Mouse (Mus musculus): Measurements from ENCODE around the gene Atp6v0d1. TPM values are rescaled to one million over a fixed set of nuclear protein-coding genes. Genes with fewer than 3 reads are reported as not detected.

Atp6v0d1 gene
- polyA plus RNA-seq (2016; fragmentation: Nextera tagmentation; extraction: Ambion mirVana) = 142 and 143 TPM in 2 replicates

GRCm38 (mm10) chr8:105565952-105566702 is at the start of gene Atp6v0d1:
TSS of gene Atp6v0d1 (minus strand) at chr8:105566047.
- peak; percentile 98 for ATAC-seq (ENCODE audit: low FRiP score, low read depth)
- peak within 1 kb of the TSS; percentile 74 for H3K27ac ChIP-seq
- H3K4me1 ChIP-seq = peaks cover 26% of the 10 kb centered on the region
- peak within 1 kb of the TSS; percentile 81 for H3K4me3 ChIP-seq
- no peaks in the 10 kb centered on the region for H3K36me3 ChIP-seq
- peak within 1 kb of the TSS; percentile 87 for H3K4me2 ChIP-seq (replicated peaks)
- peak within 1 kb of the TSS; percentile 92 for H3K9ac ChIP-seq
- WGBS = 3% methylated on average over 52 of the region's 53 CpGs
- H3K9me3 ChIP-seq = no peaks in the 10 kb centered on the region
- no peaks in the 10 kb centered on the region for H3K27me3 ChIP-seq (replicated peaks)

- ATAC-seq (ENCODE audit: low FRiP score, low read depth) = peak; percentile 55; the same call in 1 of the 2 replicates
- Histone ChIP-seq H3K4me3 (peak overlapping the region; percentile 40), H3K9ac (peak overlapping the region; percentile 44), H3K36me3 (peaks cover 42% of the 10 kb centered on the region), H3K27me3 (replicated peaks) (peaks cover 35% of the 10 kb centered on the region), H3K27ac (no peak overlapping the region), H3K4me1 (peaks cover 20% of the 10 kb centered on the region), H3K9me3 (no peaks in the 10 kb centered on the region), H3K4me2 (replicated peaks) (peak overlapping the region; percentile 90)
- WGBS = under 1% methylated on average over 50 of the region's 50 CpGs
These were observed 48.1 kb upstream of the Atp6v0d1 start for GRCm38 (mm10) chr8:105613830-105614511.

GRCm38 (mm10) chr8:105613037-105613436 is 47.2 kb upstream of the Atp6v0d1 start:
- Histone ChIP-seq H3K9me3 (no peaks in the 10 kb centered on the region), H3K9ac (no peak overlapping the region), H3K4me2 (replicated peaks) (peak overlapping the region; percentile 44), H3K36me3 (peaks cover 32% of the 10 kb centered on the region), H3K4me3 (no peak overlapping the region), H3K4me1 (peaks cover 20% of the 10 kb centered on the region), H3K27me3 (replicated peaks) (peaks cover 35% of the 10 kb centered on the region), H3K27ac (no peak overlapping the region)
- 4% methylated on average over 20 of the region's 20 CpGs for WGBS
- no peak for ATAC-seq (ENCODE audit: low FRiP score, low read depth)

GRCm38 (mm10) chr8:105611836-105612235 is 46.0 kb upstream of the Atp6v0d1 start:
- H3K9ac ChIP-seq = no peak overlapping the region
- 90% methylated on average over 9 of the region's 9 CpGs for WGBS
- no peak for ATAC-seq (ENCODE audit: low FRiP score, low read depth)
- H3K9me3 ChIP-seq = no peaks in the 10 kb centered on the region
- H3K27ac ChIP-seq = no peak overlapping the region
- H3K4me3 ChIP-seq = no peak overlapping the region
- H3K4me2 ChIP-seq (replicated peaks) = no peak overlapping the region
- H3K36me3 ChIP-seq = peaks cover 20% of the 10 kb centered on the region
- peaks cover 35% of the 10 kb centered on the region for H3K27me3 ChIP-seq (replicated peaks)
- H3K4me1 ChIP-seq = peaks cover 30% of the 10 kb centered on the region

GRCm38 (mm10) chr8:105609771-105610170 is 43.9 kb upstream of the Atp6v0d1 start:
- peaks cover 2% of the 10 kb centered on the region for H3K36me3 ChIP-seq
- no peak overlapping the region for H3K9ac ChIP-seq
- H3K4me1 ChIP-seq = peaks cover 44% of the 10 kb centered on the region
- no peak overlapping the region for H3K4me2 ChIP-seq (replicated peaks)
- peaks cover 30% of the 10 kb centered on the region for H3K27me3 ChIP-seq (replicated peaks)
- ATAC-seq (ENCODE audit: low FRiP score, low read depth) = no peak
- WGBS = 79% methylated on average over 4 of the region's 4 CpGs
- H3K4me3 ChIP-seq = no peak overlapping the region
- H3K9me3 ChIP-seq = no peaks in the 10 kb centered on the region
- no peak overlapping the region for H3K27ac ChIP-seq

- H3K9me3 ChIP-seq = no peaks in the 10 kb centered on the region
- H3K36me3 ChIP-seq = no peaks in the 10 kb centered on the region
- peaks cover 45% of the 10 kb centered on the region for H3K4me1 ChIP-seq
- H3K4me2 ChIP-seq (replicated peaks) = no peak overlapping the region
- 86% methylated on average over 2 of the region's 2 CpGs for WGBS
- no peak for ATAC-seq (ENCODE audit: low FRiP score, low read depth)
- peaks cover 26% of the 10 kb centered on the region for H3K27me3 ChIP-seq (replicated peaks)
- no peak overlapping the region for H3K4me3 ChIP-seq
- no peak overlapping the region for H3K27ac ChIP-seq
- no peak overlapping the region for H3K9ac ChIP-seq
These were observed 43.5 kb upstream of the Atp6v0d1 start for GRCm38 (mm10) chr8:105609355-105609754.

- Histone ChIP-seq H3K9me3 (no peaks in the 10 kb centered on the region), H3K27me3 (replicated peaks) (peaks cover 13% of the 10 kb centered on the region), H3K36me3 (no peaks in the 10 kb centered on the region), H3K4me1 (peaks cover 31% of the 10 kb centered on the region), H3K4me3 (no peak overlapping the region), H3K27ac (no peak overlapping the region), H3K4me2 (replicated peaks) (peak overlapping the region; percentile 76; the same call in 1 of the 2 replicates), H3K9ac (no peak overlapping the region)
- ATAC-seq (ENCODE audit: low FRiP score, low read depth) = no peak
- 33% methylated on average over 4 of the region's 4 CpGs for WGBS
These were observed 41.8 kb upstream of the Atp6v0d1 start for GRCm38 (mm10) chr8:105607684-105608083.

- ATAC-seq (ENCODE audit: low FRiP score, low read depth) = no peak
- Histone ChIP-seq H3K4me1 (peaks cover 28% of the 10 kb centered on the region), H3K4me3 (peak overlapping the region; percentile 80), H3K27me3 (replicated peaks) (peaks cover 7% of the 10 kb centered on the region), H3K9ac (peak overlapping the region; percentile 86), H3K36me3 (no peaks in the 10 kb centered on the region), H3K27ac (peak overlapping the region; percentile 84; the same call in 1 of the 2 replicates), H3K9me3 (no peaks in the 10 kb centered on the region), H3K4me2 (replicated peaks) (peak overlapping the region; percentile 76)
- WGBS = 6% methylated on average over 10 of the region's 10 CpGs
These were observed 41.2 kb upstream of the Atp6v0d1 start for GRCm38 (mm10) chr8:105607062-105607461.

- WGBS = 2% methylated on average over 30 of the region's 30 CpGs
- Histone ChIP-seq H3K9ac (peak overlapping the region; percentile 86), H3K36me3 (no peaks in the 10 kb centered on the region), H3K4me3 (peak overlapping the region; percentile 80), H3K4me1 (peaks cover 28% of the 10 kb centered on the region), H3K9me3 (no peaks in the 10 kb centered on the region), H3K4me2 (replicated peaks) (peak overlapping the region; percentile 76), H3K27me3 (replicated peaks) (0 out of 2 replicates have a peak, but pooled peaks cover under 1% of the 10 kb centered on the region), H3K27ac (peak overlapping the region; percentile 84)
- ATAC-seq (ENCODE audit: low FRiP score, low read depth) = peak; percentile 76
These were observed 40.6 kb upstream of the Atp6v0d1 start for GRCm38 (mm10) chr8:105606189-105607023.

GRCm38 (mm10) chr8:105605491-105606188 is 39.8 kb upstream of the Atp6v0d1 start:
- H3K9ac ChIP-seq = peak overlapping the region; percentile 86
- H3K27ac ChIP-seq = peak overlapping the region; percentile 84
- WGBS = 1% methylated on average over 39 of the region's 39 CpGs
- no peaks in the 10 kb centered on the region for H3K9me3 ChIP-seq
- peak; percentile 49 for ATAC-seq (ENCODE audit: low FRiP score, low read depth)
- H3K36me3 ChIP-seq = no peaks in the 10 kb centered on the region
- no peaks in the 10 kb centered on the region for H3K27me3 ChIP-seq (replicated peaks)
- peak overlapping the region; percentile 76 for H3K4me2 ChIP-seq (replicated peaks)
- H3K4me1 ChIP-seq = peaks cover 28% of the 10 kb centered on the region
- H3K4me3 ChIP-seq = peak overlapping the region; percentile 80

- Histone ChIP-seq H3K4me2 (replicated peaks) (peak within 1 kb of the TSS; percentile 76), H3K27me3 (replicated peaks) (no peaks in the 10 kb centered on the region), H3K36me3 (no peaks in the 10 kb centered on the region), H3K27ac (peak within 1 kb of the TSS; percentile 84), H3K9ac (peak within 1 kb of the TSS; percentile 86), H3K4me1 (peaks cover 28% of the 10 kb centered on the region), H3K9me3 (no peaks in the 10 kb centered on the region), H3K4me3 (peak within 1 kb of the TSS; percentile 80)
- ATAC-seq (ENCODE audit: low FRiP score, low read depth) = peak; percentile 70
- under 1% methylated on average over 22 of the region's 42 CpGs for WGBS
These were observed 39.0 kb upstream of the Atp6v0d1 start, which contains the start of gene Ripor1 for GRCm38 (mm10) chr8:105604804-105605381. TSS of gene Ripor1 (plus strand) at chr8:105605255.
